Mouse (Mus musculus) CH12.LX (cell line): ENCODE data around the gene Rgs12. TPM values are rescaled to one million over a fixed set of nuclear protein-coding genes. Genes with fewer than 3 reads are reported as not detected.

Experiments
- DNase-seq: peaks from one replicate; pipeline ENCODE4 v3.0.0-alpha.2; 2013; ENCODE audit errors: extremely low read depth
- H3K27ac ChIP-seq: 2 replicates; pipeline ENCODE4 v1.5.1; 2012; ENCODE audit warnings: low read depth, mild to moderate bottlenecking, control low read depth, moderate library complexity; ENCODE audit not compliant: insufficient read depth
- H3K27me3 ChIP-seq: replicated peaks from 2 replicates; pipeline ENCODE3; 2012; ENCODE audit warnings: inconsistent platforms
- H3K36me3 ChIP-seq, 2 experiments: replicated peaks in 1 of 2; 2 replicates each; pipeline versions ENCODE3 to v1.6.1; 2012; ENCODE audit warnings: inconsistent platforms in 1 of 2, low read length in 1 of 2, mild to moderate bottlenecking in 1 of 2, mixed read lengths in 1 of 2, moderate library complexity in 1 of 2; ENCODE audit not compliant: control insufficient read depth in 1 of 2, insufficient read depth in 1 of 2
- H3K4me1 ChIP-seq, 2 experiments: 2 replicates each; pipeline ENCODE4 v1.6.1; 2012; ENCODE audit warnings: inconsistent platforms in 1 of 2, moderate library complexity in 1 of 2; ENCODE audit not compliant: insufficient read depth in 2 of 2, control insufficient read depth in 1 of 2
- H3K4me2 ChIP-seq: 2 replicates; pipeline ENCODE4 v1.6.1; 2012; ENCODE audit warnings: low read depth, mild to moderate bottlenecking, control low read depth; ENCODE audit not compliant: poor library complexity, insufficient read depth, severe bottlenecking
- H3K4me3 ChIP-seq, 3 experiments: fragments of 150-350 bp in 1 of 3; sonication (generic) in 1 of 3; replicated peaks in 1 of 3; 2 replicates each; pipeline versions ENCODE3 to v1.5.1; 2011 to 2012; ENCODE audit warnings: low read depth in 2 of 3, low read length in 2 of 3, mild to moderate bottlenecking in 2 of 3, moderate library complexity in 2 of 3, control low read depth in 1 of 3, improper control_type of control experiment in 1 of 3, inconsistent platforms in 1 of 3, mixed read lengths in 1 of 3; ENCODE audit not compliant: poor library complexity in 1 of 3
- H3K79me2 ChIP-seq: replicated peaks from 2 replicates; pipeline ENCODE4 v1.6.1; 2012; ENCODE audit warnings: mild to moderate bottlenecking, moderate library complexity; ENCODE audit not compliant: control insufficient read depth, poor library complexity, insufficient read depth, severe bottlenecking; ENCODE audit errors: extremely low read depth
- H3K9ac ChIP-seq: 2 replicates; pipeline ENCODE4 v1.6.1; 2012; ENCODE audit warnings: low read depth, mild to moderate bottlenecking, control low read depth, moderate library complexity; ENCODE audit not compliant: insufficient read depth
- H3K9me3 ChIP-seq: replicated peaks from 2 replicates; pipeline ENCODE3; 2012; ENCODE audit warnings: low read length, inconsistent platforms, mixed read lengths
- ELF1 ChIP-seq: IDR thresholded peaks from 2 replicates; pipeline ENCODE4 v1.6.1; 2014; ENCODE audit warnings: low read depth, mild to moderate bottlenecking, inconsistent platforms, low read length, improper control_type of control experiment
- EP300 ChIP-seq: IDR thresholded peaks from 2 replicates; pipeline ENCODE4 v1.6.1; 2011; ENCODE audit warnings: low read length, improper control_type of control experiment
- ETS1 ChIP-seq: conservative IDR thresholded peaks from 2 replicates; pipeline ENCODE4 v1.6.1; 2012; ENCODE audit warnings: low read depth, mild to moderate bottlenecking, inconsistent platforms, low read length, improper control_type of control experiment, moderate library complexity
- GABPA ChIP-seq: IDR thresholded peaks from 2 replicates; pipeline ENCODE4 v1.6.1; 2012; ENCODE audit warnings: low read depth, low read length, improper control_type of control experiment, inconsistent platforms; ENCODE audit not compliant: insufficient replicate concordance
- IRF4 ChIP-seq: IDR thresholded peaks from 2 replicates; pipeline ENCODE4 v1.6.1; 2014; ENCODE audit warnings: low read depth, mild to moderate bottlenecking, inconsistent platforms, low read length, improper control_type of control experiment
- JUN ChIP-seq: IDR thresholded peaks from 2 replicates; pipeline ENCODE4 v1.6.1; 2011; ENCODE audit warnings: low read depth, mild to moderate bottlenecking, low read length, improper control_type of control experiment, moderate library complexity; ENCODE audit not compliant: insufficient read depth
- KAT2A ChIP-seq: IDR thresholded peaks from 2 replicates; pipeline ENCODE4 v1.6.1; 2012; ENCODE audit warnings: low read length, improper control_type of control experiment, inconsistent platforms; ENCODE audit not compliant: insufficient replicate concordance
- MAFK ChIP-seq: IDR thresholded peaks from 2 replicates; pipeline ENCODE4 v1.6.1; 2011; ENCODE audit warnings: low read length, improper control_type of control experiment; ENCODE audit not compliant: insufficient replicate concordance
- MAX ChIP-seq: IDR thresholded peaks from 2 replicates; pipeline ENCODE4 v1.6.1; 2011; ENCODE audit warnings: low read length, improper control_type of control experiment
- MYC ChIP-seq: IDR thresholded peaks from 2 replicates; pipeline ENCODE4 v1.6.1; 2011; ENCODE audit warnings: low read depth, mild to moderate bottlenecking, improper control_type of control experiment, low read length
- NRF1 ChIP-seq: IDR thresholded peaks from 2 replicates; pipeline ENCODE4 v1.6.1; 2014; ENCODE audit warnings: low read depth, mild to moderate bottlenecking, inconsistent platforms, low read length, improper control_type of control experiment, moderate library complexity
- POLR2A ChIP-seq: IDR thresholded peaks from 2 replicates; pipeline ENCODE4 v1.6.1; 2011; ENCODE audit warnings: low read depth, mild to moderate bottlenecking, improper control_type of control experiment, low read length
- POLR2AphosphoS2 ChIP-seq: IDR thresholded peaks from 2 replicates; pipeline ENCODE4 v1.6.1; 2011; ENCODE audit warnings: low read depth, low read length, improper control_type of control experiment
- RCOR1 ChIP-seq: conservative IDR thresholded peaks from 2 replicates; pipeline ENCODE4 v1.6.1; 2012; ENCODE audit warnings: low read depth, mild to moderate bottlenecking, inconsistent platforms, low read length, improper control_type of control experiment
- SIN3A ChIP-seq: IDR thresholded peaks from 2 replicates; pipeline ENCODE4 v1.6.1; 2012; ENCODE audit warnings: low read length, improper control_type of control experiment, inconsistent platforms
- TBP ChIP-seq: conservative IDR thresholded peaks from 2 replicates; pipeline ENCODE4 v1.6.1; 2011; ENCODE audit warnings: low read depth, low read length, improper control_type of control experiment
- TCF12 ChIP-seq: IDR thresholded peaks from 2 replicates; pipeline ENCODE4 v1.6.1; 2014; ENCODE audit warnings: low read depth, mild to moderate bottlenecking, inconsistent platforms, low read length, improper control_type of control experiment
- UBTF ChIP-seq: IDR thresholded peaks from 2 replicates; pipeline ENCODE4 v1.6.1; 2012; ENCODE audit warnings: low read depth, mild to moderate bottlenecking, inconsistent platforms, low read length, improper control_type of control experiment, moderate library complexity
- USF1 ChIP-seq: IDR thresholded peaks from 2 replicates; pipeline ENCODE4 v1.6.1; 2014; ENCODE audit warnings: low read depth, mild to moderate bottlenecking, inconsistent platforms, low read length, improper control_type of control experiment
- USF2 ChIP-seq: conservative IDR thresholded peaks from 2 replicates; pipeline ENCODE4 v1.6.1; 2011; ENCODE audit warnings: low read depth, low read length, improper control_type of control experiment
- ZC3H11A ChIP-seq: IDR thresholded peaks from 2 replicates; pipeline ENCODE4 v1.6.1; 2012; ENCODE audit warnings: low read depth, mild to moderate bottlenecking, inconsistent platforms, low read length, improper control_type of control experiment
- ZNF384 ChIP-seq: IDR thresholded peaks from 2 replicates; pipeline ENCODE4 v1.6.1; 2012; ENCODE audit warnings: low read depth, low read length, improper control_type of control experiment, inconsistent platforms
- dilution Hi-C: fragments of 300-500 bp; cut with MboI; formaldehyde crosslinking; loops from 2 replicates; pipeline ENCODE4 v1.14.3; 2020; ENCODE audit warnings: low sequenced_read_pairs; ENCODE audit not compliant: extremely low pct_unique_long_range_greater_than_20kb, extremely low pct_ligation_motif_present
- in situ Hi-C: fragments of 300-500 bp; cut with MboI; formaldehyde crosslinking; loops from 3 replicates; pipeline ENCODE4 v1.14.3; 2019; ENCODE audit warnings: low sequenced_read_pairs, low pct_ligation_motif_present, low pct_unique_long_range_greater_than_20kb, mixed read lengths
- polyA plus RNA-seq: library from polyadenylated mRNA; unstranded; fragments of >175 nt; gene quantifications from 2 replicates; pipeline ENCODE4 v1.2.1, GENCODE M21; 2012; ENCODE audit warnings: low read depth; ENCODE audit not compliant: insufficient read length
- total RNA-seq, 2 experiments: library from RNA; depleted of rRNA; stranded (reverse); fragments of 300-350 nt in 1 of 2; fragments of >200 nt in 1 of 2; gene quantifications; 2 replicates each; pipeline ENCODE4 v1.2.3; 2012 to 2014

Gene Rgs12
- total and polyA plus RNA-seq, 3 experiments: 6.8 to 9.8 (median 8.1) TPM

GRCm38 (mm10) chr5:34902371-34902770 is 46.9 kb upstream of the Rgs12 start:
- Histone ChIP-seq H3K79me2 (no peaks in the 10 kb centered on the region), H3K9ac (no peak overlapping the region), H3K9me3 (no peaks in the 10 kb centered on the region), H3K27me3 (no peaks in the 10 kb centered on the region), H3K4me2 (no peak overlapping the region), H3K27ac (no peak overlapping the region), H3K4me1 (no peaks in the 10 kb centered on the region), H3K36me3 (peaks cover 82 to 96% of the 10 kb centered on the region in 2 experiments), H3K4me3 (no peak overlapping the region)
- DNase-seq: no peak
- no peak for TF ChIP-seq RCOR1
- TF ChIP-seq TCF12: no peak
- TF ChIP-seq POLR2A: no peak
- no peak for TF ChIP-seq USF2
- TF ChIP-seq ZNF384: no peak
- TF ChIP-seq ELF1: no peak
- no peak for TF ChIP-seq SIN3A
- no peak for TF ChIP-seq MAFK
- no peak for TF ChIP-seq MAX
- TF ChIP-seq ETS1: no peak
- TF ChIP-seq GABPA: no peak
- TF ChIP-seq MYC: no peak
- in situ Hi-C loops: no loop called here
- dilution Hi-C loops: no loop called here

- Histone ChIP-seq H3K36me3 (peaks cover 82 to 96% of the 10 kb centered on the region in 2 experiments), H3K9ac (no peak overlapping the region), H3K4me2 (no peak overlapping the region), H3K9me3 (no peaks in the 10 kb centered on the region), H3K27ac (no peak overlapping the region), H3K79me2 (no peaks in the 10 kb centered on the region), H3K4me1 (no peaks in the 10 kb centered on the region), H3K4me3 (no peak overlapping the region), H3K27me3 (no peaks in the 10 kb centered on the region)
- dilution Hi-C loops (no loop called here), in situ Hi-C loops (no loop called here)
- no peak for DNase-seq
- TF ChIP-seq UBTF: no peak
- TF ChIP-seq IRF4: no peak
- no peak for TF ChIP-seq NRF1
- no peak for TF ChIP-seq MAFK
- no peak for TF ChIP-seq POLR2AphosphoS2
- no peak for TF ChIP-seq EP300
- TF ChIP-seq TBP: no peak
- TF ChIP-seq USF1: no peak
- TF ChIP-seq ZC3H11A: no peak
- no peak for TF ChIP-seq KAT2A
- no peak for TF ChIP-seq JUN
- TF ChIP-seq ELF1: no peak
These were observed 46.3 kb upstream of the Rgs12 start for GRCm38 (mm10) chr5:34902811-34903385.
